Mouse (Mus musculus): ENCODE data around the gene Als2.

Als2 gene

DNA sequence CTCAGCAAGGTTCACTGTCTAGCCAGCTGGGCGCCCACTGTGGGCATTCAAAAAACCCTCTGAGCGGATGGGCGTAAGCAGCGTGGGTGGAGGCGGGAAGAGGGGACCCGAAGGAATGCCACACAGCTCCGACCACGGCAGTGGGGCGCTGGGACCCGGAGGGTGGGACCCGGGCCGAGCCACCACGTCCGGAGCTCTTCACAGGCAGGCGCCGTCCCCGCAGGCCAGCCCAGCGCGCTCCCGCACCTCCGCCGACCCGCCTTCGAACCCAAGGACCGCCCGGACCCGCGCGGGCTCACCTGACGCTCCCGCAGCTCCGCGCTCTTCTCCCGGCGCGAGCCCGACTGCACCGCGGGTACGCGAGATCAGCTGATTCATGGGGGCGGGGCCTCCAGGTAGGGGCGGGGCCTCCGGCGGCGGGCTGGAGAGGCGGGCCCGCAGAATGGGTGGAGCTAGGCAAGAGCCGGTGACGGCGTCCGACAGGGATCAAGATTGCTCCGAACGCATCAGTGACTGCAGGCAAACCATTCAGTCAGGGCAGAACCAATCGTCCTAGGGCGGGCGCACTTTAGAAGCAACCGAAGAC lies at the start of gene Als2:
Gene Als2 (minus strand): TSS at position 376 of the 586 bp plus-strand sequence.
- peak; percentile 99 to 100 for DNase-seq (ENCODE audit: low spot score in 2 of 2)

DNA sequence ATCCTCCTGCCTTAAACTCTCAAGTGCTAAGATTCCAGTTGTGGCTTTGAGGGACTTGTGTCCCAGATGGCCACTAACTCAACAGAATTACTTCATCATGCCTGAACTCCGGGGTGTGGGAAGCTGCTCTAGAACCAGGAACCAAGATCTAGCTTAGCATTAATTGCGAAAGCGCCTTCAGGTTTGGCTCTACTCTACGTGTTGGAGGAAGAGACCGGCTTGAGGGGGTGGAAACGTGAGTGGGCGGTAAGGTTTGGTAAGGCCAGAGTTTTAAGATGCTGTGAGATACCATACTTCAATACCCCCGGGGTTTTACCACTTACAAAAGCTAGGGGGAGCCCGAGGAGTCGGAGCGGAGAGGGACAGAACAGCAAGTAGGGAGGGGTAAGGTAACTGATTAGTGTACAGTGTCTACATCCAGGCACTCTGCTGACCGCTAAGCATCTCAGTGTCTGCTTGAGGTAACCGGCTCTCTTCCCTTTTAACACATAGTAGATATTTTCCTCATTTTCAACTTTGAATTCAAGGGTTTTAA lies 49.4 kb upstream of the Als2 start:
- DNase-seq (ENCODE audit: low spot score in 2 of 2): peak in 1 of 2 experiments; percentile 16

DNA sequence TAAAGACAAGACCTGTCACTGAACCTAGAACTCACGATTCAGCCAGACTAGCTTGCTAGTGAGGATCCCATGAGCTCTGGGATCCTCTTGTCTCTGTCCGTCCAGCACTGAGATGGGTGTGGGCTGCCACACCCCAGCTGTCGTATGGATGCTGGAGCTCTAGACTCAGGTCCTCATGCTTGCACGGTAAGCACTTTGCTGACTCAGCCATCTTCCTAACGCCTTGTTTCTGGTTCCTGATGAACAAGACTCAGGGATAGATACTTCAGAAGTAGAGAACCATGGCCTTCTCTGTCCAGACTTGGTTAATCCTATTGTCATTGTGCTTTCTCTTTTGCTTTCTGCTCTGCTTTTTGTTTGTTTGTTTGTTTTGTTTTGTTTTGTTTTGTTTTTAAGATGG lies 48.8 kb upstream of the Als2 start:
- DNase-seq (ENCODE audit: low spot score in 2 of 2): no peak

DNA sequence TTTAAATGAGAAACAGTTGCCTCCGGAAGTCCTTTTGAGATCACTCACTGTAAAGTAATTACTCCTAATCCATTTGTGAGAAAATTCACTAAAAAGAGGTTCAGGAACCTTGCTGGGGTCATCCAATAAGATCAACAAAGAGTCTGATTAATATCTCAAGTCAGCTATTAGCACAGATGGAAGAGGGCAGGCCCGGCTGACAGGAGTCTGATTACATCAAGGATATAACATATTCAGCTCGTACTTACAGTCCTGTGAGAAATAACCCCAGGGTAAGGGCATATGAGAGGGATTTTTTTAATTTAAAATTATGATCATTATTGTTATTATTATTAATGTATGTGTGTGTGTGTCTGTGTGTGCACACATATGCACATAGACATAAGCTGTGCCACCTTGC lies 35.2 kb upstream of the Als2 start:
- DNase-seq (ENCODE audit: low spot score in 2 of 2): no peak

DNA sequence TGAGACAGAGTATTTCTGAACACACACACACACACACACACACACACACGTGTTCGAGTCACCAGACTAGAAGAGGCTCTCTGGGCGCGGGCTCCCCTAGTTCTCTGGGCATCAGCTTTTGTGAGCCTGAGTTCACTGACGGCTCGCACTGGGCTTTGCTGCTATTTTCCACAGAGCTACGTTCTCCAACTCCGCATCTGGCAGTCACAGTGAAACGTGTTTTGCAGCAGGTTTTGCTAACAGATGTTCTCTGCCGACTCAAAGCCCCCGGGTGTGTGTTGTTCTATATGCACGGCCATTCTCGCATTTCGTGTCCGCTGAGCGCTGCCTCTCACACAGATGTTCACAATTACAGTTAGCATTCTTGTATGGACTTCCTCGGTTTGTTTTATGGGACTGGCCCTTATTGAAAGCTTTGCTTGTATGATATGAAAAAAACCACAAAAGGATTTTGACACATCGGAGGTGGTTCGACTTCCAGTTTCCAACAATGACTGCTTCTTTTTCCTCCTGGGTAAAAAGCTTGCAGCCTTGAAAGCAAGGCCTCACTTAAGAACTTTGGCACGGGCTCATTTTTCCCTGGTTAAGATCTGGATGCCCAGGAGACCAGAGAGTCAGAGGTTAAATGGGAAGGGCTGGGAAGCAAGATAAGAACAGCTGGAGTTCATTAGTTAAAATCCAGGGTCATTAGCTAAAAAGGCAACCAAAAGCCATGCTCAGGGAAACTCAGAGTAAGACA lies 33.1 kb upstream of the Als2 start:
- no peak for DNase-seq (ENCODE audit: low spot score in 2 of 2)

DNA sequence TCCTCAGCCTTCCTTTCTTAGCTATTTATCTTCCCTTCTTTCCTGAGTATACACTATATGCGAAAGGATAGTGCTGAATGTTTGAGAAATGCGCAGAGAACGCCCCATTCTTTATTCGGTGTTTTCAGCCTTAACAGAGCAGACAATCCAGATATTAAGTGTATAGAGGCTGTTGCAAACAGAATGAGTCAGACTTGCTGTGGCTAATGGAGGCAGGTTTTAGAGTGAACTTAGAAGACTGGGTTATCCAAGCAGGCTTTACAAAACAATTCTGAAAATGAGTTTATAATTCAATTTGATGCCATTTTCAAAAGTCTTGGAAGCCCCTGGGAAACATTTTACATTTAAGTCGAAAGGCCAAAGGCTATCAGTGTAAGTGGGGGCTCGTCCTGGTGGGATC lies 32.4 kb upstream of the Als2 start:
- DNase-seq (ENCODE audit: low spot score in 2 of 2): no peak

DNA sequence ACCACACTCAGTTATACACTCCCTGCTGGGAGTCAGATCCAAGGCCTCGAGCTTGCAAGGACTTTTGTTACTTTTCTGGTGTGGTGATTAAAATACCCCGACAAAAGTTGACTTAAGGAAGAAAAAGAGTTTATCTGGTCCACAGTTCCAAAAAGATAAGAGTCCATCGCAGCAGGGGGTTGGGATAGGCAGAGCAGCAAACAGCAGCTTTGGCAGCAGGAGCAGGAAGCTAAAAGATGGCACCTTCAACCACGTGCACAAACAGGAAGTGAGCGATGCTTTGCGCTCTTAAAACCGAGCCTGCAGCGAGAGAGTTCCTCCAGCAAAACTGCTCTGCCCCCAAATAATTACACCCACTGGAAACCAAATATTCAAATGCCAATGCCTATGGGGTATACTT lies 31.9 kb upstream of the Als2 start:
- no peak for DNase-seq (ENCODE audit: low spot score in 2 of 2)

DNA sequence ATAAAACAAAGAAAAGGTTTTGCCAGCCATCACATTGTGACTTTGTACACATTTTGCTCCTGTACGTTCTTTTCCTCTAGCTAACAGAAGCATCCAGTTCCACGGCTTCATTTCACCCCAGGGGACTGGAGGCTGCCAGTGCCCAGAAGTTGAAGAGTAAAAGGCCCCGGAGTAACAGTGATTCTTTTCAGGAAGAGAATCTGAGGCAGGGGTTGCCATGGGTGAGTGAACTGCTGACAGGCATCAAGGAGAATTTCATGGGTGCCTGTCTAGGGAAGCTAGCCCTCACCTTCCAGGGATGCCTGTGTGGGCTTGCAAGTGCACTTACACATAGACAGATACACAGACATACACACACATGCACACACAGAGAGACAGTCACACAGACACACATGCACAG lies 20.7 kb upstream of the Als2 start:
- DNase-seq (ENCODE audit: low spot score in 2 of 2): no peak

DNA sequence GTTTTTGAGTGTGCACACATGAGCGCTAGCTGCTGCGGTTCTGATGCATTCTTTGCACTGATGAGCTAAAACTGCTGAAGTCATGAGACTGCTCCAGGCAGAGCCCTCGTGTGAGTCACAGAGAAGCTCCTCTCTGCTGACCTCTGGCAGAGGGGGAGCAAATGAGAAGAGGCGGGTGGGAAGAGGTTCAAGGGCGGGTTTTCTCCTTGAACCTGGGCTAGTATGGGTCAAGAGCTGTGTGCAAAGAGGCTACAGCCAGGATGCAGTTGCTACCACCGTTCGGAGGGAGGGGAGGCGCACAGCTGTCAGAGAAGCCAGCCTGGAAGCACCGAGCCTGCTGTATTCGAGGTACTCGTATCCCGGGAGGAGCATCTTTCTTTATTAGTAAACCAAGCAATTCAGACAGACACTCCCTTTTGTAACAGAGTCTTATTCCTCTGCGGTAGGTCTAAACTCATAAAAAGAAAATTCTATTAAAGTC lies 19.8 kb upstream of the Als2 start, which contains the start of gene Cdk15:
Gene Cdk15 (plus strand): TSS at position 156 of the 481 bp plus-strand sequence.
- no peak for DNase-seq (ENCODE audit: low spot score in 2 of 2)

DNA sequence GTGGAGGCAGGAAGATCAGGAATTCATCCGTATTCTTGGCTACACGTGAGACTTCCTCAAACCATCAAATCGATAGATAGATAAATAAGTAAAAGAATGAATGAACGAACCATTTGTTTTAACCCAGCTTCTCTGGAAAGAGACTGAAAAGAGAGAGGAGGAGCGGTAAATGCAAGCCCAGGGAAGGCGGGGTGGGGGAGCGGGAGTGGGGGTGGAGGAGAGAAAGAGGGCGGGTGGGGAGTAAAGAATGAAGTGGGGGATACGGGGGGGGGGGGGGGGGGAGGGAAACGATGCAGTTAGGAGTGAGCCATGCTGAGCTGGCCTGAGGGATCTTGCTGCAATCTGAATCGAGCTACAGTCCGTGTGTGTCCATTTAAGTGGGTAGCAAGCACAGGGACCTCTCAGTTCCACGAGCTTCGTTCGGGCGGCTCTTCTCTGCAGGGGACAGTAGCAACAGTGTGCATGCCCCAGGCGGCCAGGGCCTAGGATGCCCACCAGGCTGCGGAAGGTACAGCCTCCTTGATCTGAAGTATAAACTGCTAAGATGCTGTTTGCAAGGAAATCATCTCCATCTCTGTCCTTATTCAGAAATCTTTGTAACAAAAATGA lies 16.4 kb upstream of the Als2 start:
- no peak for DNase-seq (ENCODE audit: low spot score in 2 of 2)

DNA sequence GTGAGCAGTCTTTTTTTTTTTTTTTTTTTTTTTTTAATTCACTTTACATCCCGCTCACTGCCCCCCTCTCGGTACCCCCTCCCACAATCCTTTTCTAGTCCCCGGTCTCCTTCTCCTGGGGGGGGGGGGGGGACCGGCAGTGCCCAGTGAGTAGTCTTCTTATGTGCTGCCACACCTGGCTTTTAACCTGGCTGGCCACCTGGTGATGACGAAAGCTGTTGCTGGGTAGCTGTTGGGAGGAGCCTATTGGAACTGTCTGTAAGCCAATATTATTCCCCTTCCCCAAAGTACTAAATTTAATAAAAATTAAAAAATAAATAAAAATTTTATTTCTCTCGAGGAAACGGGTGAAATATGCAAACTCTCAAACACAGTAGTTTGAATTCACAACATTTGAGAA lies 15.7 kb upstream of the Als2 start:
- no peak for DNase-seq (ENCODE audit: low spot score in 2 of 2)

DNA sequence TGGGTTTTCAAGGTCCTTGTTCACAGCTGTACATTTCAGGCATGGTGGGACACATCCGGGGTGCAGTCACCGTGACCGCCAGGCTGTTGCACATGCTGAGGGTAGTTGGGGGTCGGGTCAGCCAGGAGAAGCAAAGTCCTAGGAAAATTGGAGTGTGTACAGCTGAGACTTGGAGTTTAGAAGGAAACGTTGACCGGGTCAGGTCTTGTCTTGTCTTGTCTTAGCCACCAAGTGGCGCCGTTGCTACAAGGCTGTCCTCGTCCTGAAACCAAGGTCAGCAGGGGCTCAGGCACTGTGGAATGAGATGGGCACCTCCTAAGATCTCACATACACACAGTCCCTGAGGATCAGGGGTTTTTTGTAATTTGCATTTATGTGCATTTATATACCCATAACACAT lies 10.6 kb upstream of the Als2 start:
- DNase-seq (ENCODE audit: low spot score in 2 of 2): peak in 1 of 2 experiments; percentile 45

DNA sequence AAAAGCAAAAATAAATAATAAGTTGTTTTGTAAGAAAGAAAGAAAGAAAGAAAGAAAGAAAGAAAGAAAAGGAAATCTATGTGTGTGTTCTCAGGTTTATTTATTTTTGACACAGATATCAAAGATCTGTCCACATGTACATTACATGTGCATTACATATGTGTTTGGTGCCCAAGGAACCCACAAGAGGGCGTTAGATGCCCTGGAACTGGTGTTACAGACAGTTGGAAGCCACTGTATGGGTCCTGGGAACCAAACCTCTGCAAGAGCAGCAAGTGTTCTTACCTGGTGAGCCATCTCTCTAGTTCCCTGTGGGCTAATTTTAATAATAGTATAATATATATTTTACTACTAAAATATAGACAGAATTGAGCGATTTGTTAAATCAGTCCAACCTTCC lies 6.7 kb upstream of the Als2 start:
- DNase-seq (ENCODE audit: low spot score in 2 of 2): no peak

DNA sequence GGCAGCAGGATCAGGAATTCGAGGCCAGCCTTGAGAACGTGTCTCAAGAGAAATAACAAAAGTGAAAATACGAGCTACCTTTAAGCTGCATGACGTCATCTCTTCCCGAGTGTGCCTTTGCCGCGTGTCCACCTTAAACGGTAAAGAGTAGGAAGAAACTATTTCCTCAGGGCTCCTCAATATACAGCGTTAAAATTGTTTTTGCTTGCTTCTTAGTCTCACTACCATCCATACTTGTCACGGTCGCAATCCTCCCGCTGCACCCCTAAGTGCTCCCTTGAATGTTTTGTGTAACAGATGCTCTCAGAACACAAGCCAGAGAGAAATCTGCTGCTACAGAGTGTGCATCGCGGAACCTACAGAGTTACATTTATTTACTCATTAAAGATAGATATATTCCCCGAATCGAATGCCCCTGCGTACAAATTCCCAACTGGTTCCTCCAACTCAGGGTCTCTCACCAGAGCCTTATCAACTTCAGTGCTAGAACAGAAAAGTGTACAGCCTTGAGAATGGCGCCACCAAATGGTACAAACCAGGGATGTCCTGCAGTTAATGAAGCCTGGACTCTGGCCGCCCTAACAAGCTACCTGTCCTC lies 682 bp upstream of the Als2 start:
- DNase-seq (ENCODE audit: low spot score in 2 of 2): peak; percentile 59 to 76

DNA sequence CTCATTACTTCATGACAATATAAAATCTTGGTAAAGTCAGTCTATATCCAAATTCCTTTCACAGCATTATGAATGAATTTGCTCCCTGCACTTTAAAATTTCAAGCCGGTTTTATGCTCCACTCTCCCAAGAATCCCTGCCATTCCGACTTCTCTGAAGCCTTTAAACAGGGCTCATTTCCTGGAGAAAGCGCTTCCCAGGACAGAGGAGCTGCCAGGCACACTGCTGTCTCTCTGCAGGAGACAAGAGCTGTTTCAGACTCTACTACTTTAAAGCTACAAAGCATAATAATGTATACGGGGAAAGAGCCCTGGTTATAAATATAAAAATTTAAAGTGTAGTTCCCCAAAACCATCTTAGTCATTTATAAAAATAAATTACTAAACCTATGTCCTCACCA lies 7.8 kb downstream of the Als2 start:
- no peak for DNase-seq (ENCODE audit: low spot score in 2 of 2)

DNA sequence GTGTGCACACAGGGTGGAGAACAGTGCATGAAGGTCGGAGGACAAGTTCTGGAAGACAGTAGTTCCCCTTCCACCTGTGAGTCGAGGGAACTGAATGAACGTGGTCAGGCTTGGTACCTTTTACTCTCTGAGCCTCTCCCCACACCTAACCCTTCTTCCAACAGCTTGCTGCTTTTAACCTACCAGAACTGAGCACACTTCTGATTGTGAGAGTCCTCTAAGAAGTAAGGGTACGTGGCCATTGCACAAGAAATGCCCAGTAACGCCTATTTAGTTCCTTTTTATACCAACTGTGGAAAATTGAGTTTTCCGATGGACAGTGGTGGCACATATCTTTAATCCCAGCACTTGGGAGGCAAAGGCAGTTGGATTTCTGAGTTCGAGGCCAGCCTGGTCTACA lies 8.5 kb downstream of the Als2 start:
- DNase-seq (ENCODE audit: low spot score in 2 of 2): no peak

DNA sequence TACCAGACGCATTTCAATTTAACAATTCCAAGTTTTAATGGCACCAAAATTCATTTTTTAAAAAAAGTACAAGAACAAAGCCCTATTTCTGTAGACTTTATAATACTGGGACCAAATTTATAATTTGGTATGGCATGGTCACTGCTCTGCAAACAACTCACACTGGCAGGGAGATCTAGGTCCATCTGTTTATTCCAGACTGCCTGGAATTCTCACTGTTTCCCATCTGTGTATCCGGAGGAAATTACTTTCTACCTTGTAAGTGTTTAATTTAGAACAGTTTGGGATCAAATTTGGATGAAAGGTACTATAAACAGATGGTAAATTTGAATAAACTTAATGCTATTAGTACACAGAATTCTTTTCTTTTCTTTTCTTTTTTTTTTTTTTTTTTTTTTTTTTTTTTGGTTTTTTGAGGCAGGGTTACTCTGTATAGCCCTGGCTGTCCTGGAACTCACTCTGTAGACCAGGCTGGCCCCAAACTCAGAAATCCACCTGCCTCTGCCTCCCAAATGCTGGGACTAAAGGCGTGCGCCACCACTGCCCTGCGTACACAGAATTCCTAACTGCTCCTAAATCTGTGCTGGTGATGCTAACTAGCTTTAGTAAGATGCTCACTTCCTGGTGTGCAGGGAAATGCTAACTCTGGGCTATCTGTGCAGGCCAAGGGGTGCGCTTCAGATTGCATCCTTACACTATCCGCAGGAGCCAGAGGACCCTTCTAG lies 14.8 kb downstream of the Als2 start:
- DNase-seq (ENCODE audit: low spot score in 2 of 2): no peak

DNA sequence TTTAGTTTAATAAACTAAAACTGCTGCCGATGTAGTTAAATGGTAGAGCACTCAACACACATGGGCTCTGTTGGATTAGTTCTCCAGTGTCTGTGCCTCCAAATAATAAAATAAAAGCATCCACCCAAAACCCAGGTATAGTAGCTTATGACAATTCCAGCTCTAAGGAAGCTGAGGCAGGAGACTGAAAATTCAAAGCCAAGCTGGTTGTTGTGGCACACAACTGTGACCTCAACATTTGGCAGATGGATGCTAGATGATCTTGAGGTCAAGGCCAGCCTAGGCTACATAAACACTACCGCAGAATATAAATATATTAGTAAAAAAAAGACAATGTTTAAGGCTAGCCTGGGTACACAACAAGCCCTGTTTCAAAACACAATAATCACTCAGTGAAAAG lies 15.4 kb downstream of the Als2 start:
- no peak for DNase-seq (ENCODE audit: low spot score in 2 of 2)

DNA sequence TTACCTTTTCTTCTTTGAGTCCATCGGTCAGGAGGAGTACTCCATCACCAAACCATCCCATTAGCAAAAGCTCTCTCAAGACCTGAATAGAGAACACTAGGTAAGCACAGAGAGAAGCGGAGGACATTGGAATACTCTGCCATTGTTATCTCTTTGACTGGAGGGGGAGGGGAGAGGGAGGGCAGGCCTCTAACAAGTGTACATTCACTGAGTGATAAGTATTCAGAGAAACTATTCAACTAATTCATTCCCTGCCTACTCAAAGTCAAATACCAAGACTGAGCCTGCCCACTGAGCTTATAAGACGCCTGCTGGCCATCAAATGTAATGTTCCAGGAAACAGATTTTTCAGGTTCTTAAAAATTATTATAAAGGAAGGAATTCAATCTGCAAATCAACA lies 16.7 kb downstream of the Als2 start:
- no peak for DNase-seq (ENCODE audit: low spot score in 2 of 2)

DNA sequence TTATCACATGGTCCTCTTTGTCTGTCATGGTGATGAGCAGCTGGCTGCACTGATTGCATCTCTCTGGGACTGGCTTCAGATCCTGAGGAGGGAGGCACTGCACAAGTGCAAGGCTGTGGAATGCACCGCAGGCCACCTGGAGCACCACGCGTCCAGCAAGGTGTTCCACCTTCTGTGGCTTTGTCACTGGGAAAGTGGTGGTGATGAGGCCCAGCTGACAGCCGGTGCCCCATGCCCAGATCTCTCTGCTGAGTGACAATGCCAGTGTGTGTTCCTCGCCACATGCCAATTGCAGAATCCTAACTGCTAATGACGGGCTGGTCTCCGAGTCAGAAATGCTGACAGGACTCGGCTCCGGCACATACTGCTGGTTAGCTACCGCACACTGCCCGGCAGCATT lies 21.6 kb downstream of the Als2 start:
- DNase-seq (ENCODE audit: low spot score in 2 of 2): no peak

DNA sequence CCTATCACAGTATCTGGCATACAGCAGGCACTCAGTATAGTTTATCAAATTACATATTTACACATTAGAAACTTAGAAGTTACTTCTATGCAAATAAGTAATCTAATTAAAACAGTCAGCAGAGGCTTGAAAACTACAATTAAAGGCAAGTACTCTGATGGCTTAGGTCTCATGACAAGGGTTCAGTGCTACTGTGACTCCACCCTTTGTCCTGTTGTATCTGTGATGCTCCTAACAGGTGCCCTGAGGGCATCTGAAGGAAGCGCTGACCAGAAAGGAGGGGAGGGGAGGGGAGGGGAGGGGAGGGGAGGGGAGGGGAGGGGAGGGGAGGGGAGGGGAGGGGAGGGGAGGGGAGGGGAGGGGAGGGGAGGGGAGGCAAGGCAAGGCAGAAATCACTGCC lies 24.1 kb downstream of the Als2 start:
- DNase-seq (ENCODE audit: low spot score in 2 of 2): no peak
